Mouse (Mus musculus) midbrain, embryonic 13.5 days (tissue): ENCODE data around the gene Smim24. TPM values are rescaled to one million over a fixed set of nuclear protein-coding genes. Genes with fewer than 3 reads are reported as not detected.
A peak's percentile ranks its signal among the peaks of the same experiment; 100 is the strongest.

Source experiments
- ATAC-seq: fragments of 200-750 bp; cut with Nextera tagmentation; 2 replicates; pipeline ENCODE4 v1.8.0; 2017; ENCODE audit warnings: mild to moderate bottlenecking, moderate TSS enrichment, moderate library complexity
- H3K27ac ChIP-seq: fragments of 300-500 bp; sonication (generic); 2 replicates; pipeline ENCODE4 v1.5.1; 2015; ENCODE audit warnings: inconsistent platforms, mild to moderate bottlenecking, moderate library complexity
- H3K27me3 ChIP-seq: fragments of 300-500 bp; sonication (generic); 2 replicates; pipeline ENCODE4 v1.6.1; 2015; ENCODE audit warnings: mild to moderate bottlenecking, inconsistent platforms
- H3K36me3 ChIP-seq: fragments of 300-500 bp; sonication (generic); 2 replicates; pipeline ENCODE4 v1.6.1; 2015; ENCODE audit warnings: mild to moderate bottlenecking, inconsistent platforms
- H3K4me1 ChIP-seq: fragments of 300-500 bp; sonication (generic); replicated peaks from 2 replicates; pipeline ENCODE4 v1.6.1; 2015; ENCODE audit warnings: inconsistent platforms
- H3K4me2 ChIP-seq: fragments of 300-500 bp; sonication (generic); replicated peaks from 2 replicates; pipeline ENCODE4 v1.6.1; 2015; ENCODE audit warnings: moderate library complexity, mild to moderate bottlenecking, inconsistent platforms
- H3K4me3 ChIP-seq: fragments of 300-500 bp; sonication (generic); replicated peaks from 2 replicates; pipeline ENCODE4 v1.5.1; 2015; ENCODE audit warnings: mild to moderate bottlenecking, inconsistent platforms
- H3K9ac ChIP-seq: fragments of 300-500 bp; sonication (generic); replicated peaks from 2 replicates; pipeline ENCODE4 v1.6.1; 2015; ENCODE audit warnings: mild to moderate bottlenecking, inconsistent platforms
- H3K9me3 ChIP-seq: fragments of 300-500 bp; sonication (generic); 2 replicates; pipeline ENCODE4 v1.6.1; 2016; ENCODE audit warnings: mild to moderate bottlenecking, inconsistent platforms
- WGBS: fragments of 180-500 bp; shearing (Covaris S2); methylation state at CpG from one replicate; pipeline ENCODE4 v1.1.7; 2015; 5-methylcytosine and 5-hydroxymethylcytosine counted together
- polyA plus RNA-seq: library from polyadenylated mRNA; unstranded; fragments of >200 nt; fragmentation: Nextera tagmentation; extraction: Ambion mirVana; gene quantifications from 2 replicates; pipeline ENCODE4 v1.2.1, GENCODE M21; 2015

Smim24 gene
- polyA plus RNA-seq, 1 experiment from 2014 or later, result 1.4 TPM

DNA sequence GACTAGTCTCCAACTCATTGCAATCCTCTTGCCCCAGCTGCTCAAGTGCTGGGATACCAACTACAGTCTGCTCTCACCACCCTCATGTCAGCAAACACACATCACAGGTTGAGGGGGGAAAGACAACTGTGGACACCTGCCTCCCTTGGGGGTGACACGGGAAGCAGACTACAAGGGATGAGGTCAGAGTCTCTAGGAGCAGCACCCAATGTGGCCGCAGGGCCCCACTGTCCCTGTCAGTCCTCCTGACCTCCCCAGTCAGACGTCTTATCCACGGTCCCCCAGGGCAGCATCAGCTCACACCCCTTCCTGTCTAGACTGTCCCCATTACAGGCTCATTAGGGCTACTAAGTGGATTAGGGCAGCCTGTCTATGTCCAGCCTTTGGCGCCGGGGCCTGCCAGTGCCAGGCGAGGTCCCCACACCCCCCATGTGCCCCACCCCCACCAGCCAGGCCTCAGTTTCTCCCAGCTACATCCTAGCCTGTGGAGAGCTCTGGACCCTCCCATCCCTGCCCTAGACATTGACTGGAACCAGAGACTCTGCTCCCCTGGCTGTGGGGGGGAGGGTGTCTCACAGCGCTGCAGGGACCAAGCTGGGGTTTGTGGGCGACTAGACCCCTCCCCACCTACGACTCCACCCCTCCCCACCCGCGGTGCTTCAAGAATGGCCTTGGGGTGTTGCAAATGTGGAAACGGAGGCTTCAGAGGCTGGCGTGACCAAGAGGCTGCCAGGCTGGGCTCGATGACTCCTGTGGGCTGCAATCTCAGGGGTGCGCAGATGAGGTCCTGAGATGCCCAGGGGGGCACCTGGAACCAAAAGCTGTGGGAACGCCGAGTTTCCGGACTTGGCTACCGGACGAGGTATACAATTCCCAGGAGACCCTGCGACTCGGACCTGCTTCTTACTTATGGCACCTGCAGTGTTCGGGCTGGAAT, 13.9 kb downstream of the Smim24 start:
- ATAC-seq, result no peak
- H3K27ac ChIP-seq, result 0 out of 2 replicates have a peak overlapping the region, but pooled peaks have one; percentile 5
- peak overlapping the region; percentile 33 for H3K4me2 ChIP-seq
- H3K36me3 ChIP-seq, result peaks cover 44% of the 10 kb centered on the region
- no peak overlapping the region; the same call in 1 of the 2 replicates for H3K4me3 ChIP-seq
- H3K4me1 ChIP-seq, result peaks cover 77% of the 10 kb centered on the region
- peak overlapping the region; percentile 39; the same call in 1 of the 2 replicates for H3K9ac ChIP-seq
- no peaks in the 10 kb centered on the region for H3K9me3 ChIP-seq
- 27% methylated on average over 24 of the region's 24 CpGs for WGBS
- peaks cover 48% of the 10 kb centered on the region for H3K27me3 ChIP-seq

DNA sequence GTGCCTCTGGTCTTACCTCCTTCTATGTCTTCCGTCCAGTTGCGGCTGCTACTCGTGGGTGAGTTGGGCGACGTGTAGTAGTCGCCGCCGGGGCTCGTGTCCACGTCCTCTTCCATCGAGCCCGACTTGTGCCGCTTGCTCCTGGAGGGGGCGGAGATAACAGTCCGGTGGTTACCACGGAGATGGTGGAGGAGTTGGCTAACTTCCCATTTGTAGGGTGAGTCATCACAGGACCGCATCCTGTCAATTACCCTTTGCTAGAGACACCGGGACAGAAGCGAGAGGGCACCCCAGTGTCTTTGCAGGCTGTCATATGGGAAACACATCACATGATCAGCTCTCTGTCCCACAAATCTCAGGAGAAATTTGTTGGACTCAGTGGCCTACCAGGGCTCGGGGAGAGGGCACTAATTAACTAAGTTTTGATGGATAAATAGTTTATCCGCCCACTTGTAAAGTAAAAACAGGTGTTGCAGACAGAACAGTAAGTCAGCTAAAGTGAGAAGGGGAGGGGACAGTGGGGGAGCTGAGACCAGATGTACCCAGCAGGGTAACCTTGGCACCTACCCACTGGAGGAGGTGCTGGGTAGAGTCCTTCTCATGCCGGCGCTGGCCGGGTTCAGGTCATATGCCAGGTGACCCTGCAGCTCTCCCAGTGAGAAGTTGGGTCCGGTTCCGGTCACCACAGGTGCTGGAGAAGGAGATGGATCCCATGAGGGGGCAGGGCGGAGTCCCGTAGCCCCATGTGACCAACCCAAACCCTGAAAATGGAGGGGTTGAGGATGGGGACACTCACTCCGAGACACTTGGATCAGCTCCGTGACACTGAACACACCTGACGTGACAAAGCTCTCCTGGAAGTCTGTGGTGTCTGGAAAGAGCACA, 14.9 kb downstream of the Smim24 start:
- Histone ChIP-seq H3K36me3 (peaks cover 44% of the 10 kb centered on the region), H3K27me3 (peaks cover 48% of the 10 kb centered on the region), H3K9ac (peak overlapping the region; percentile 39; the same call in 1 of the 2 replicates), H3K27ac (0 out of 2 replicates have a peak overlapping the region, but pooled peaks have one; percentile 5), H3K4me3 (no peak overlapping the region; the same call in 1 of the 2 replicates), H3K4me2 (peak overlapping the region; percentile 33), H3K4me1 (peaks cover 77% of the 10 kb centered on the region), H3K9me3 (no peaks in the 10 kb centered on the region)
- WGBS, result 28% methylated on average over 31 of the region's 31 CpGs
- no peak for ATAC-seq

GRCm38 (mm10) chr10:81408424-81408729, 15.5 kb downstream of the Smim24 start:
- H3K9me3 ChIP-seq, result no peaks in the 10 kb centered on the region
- no peak overlapping the region for H3K4me3 ChIP-seq
- 48% methylated on average over 13 of the region's 13 CpGs for WGBS
- peaks cover 48% of the 10 kb centered on the region for H3K27me3 ChIP-seq
- no peak overlapping the region for H3K4me2 ChIP-seq
- H3K4me1 ChIP-seq, result peaks cover 77% of the 10 kb centered on the region
- ATAC-seq, result no peak
- H3K36me3 ChIP-seq, result peaks cover 44% of the 10 kb centered on the region
- H3K27ac ChIP-seq, result no peak overlapping the region
- H3K9ac ChIP-seq, result 0 out of 2 replicates have a peak overlapping the region, but pooled peaks have one; percentile 6

- no peak overlapping the region for H3K4me2 ChIP-seq
- H3K4me3 ChIP-seq, result no peak overlapping the region
- peaks cover 78% of the 10 kb centered on the region for H3K4me1 ChIP-seq
- H3K27ac ChIP-seq, result no peak overlapping the region
- WGBS, result 21% methylated on average over 9 of the region's 9 CpGs
- H3K9ac ChIP-seq, result no peak overlapping the region
- peak; percentile 34; the same call in 1 of the 2 replicates for ATAC-seq
- H3K27me3 ChIP-seq, result peaks cover 46% of the 10 kb centered on the region
- H3K9me3 ChIP-seq, result no peaks in the 10 kb centered on the region
- peaks cover 42% of the 10 kb centered on the region for H3K36me3 ChIP-seq
Measured at GRCm38 (mm10) chr10:81408871-81409291, 16.0 kb downstream of the Smim24 start.

DNA sequence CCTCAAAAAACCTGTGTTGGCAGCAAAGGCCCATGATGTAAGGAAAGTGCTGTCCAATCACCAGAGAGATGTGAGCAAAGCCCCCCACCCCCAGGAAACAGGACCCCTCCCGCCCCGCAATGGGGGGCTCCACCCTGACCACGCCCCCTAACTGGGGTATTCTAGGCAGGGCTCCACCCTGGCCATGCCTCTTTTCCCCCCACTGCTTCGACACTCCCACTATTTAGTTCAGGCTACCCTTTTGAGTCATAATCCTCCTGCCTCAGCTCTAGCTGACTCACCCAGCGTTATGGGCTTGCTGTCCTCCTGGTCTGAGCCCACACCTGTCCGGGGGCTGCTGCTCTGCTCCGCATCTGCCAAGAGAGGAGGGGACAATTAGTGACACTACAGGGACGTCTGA, 16.5 kb downstream of the Smim24 start:
- no peak overlapping the region for H3K9ac ChIP-seq
- no peak overlapping the region; the same call in 1 of the 2 replicates for H3K27ac ChIP-seq
- peaks cover 82% of the 10 kb centered on the region for H3K4me1 ChIP-seq
- no peaks in the 10 kb centered on the region for H3K9me3 ChIP-seq
- H3K4me2 ChIP-seq, result 0 out of 2 replicates have a peak overlapping the region, but pooled peaks have one; percentile 9
- ATAC-seq, result no peak
- H3K27me3 ChIP-seq, result peaks cover 43% of the 10 kb centered on the region
- no peak overlapping the region for H3K4me3 ChIP-seq
- peaks cover 38% of the 10 kb centered on the region for H3K36me3 ChIP-seq
- 17% methylated on average over 8 of the region's 8 CpGs for WGBS

- Histone ChIP-seq H3K4me2 (no peak overlapping the region), H3K9me3 (no peaks in the 10 kb centered on the region), H3K27ac (no peak overlapping the region), H3K4me3 (no peak overlapping the region), H3K36me3 (peaks cover 30% of the 10 kb centered on the region), H3K4me1 (peaks cover 93% of the 10 kb centered on the region), H3K9ac (no peak overlapping the region), H3K27me3 (peaks cover 37% of the 10 kb centered on the region)
- 72% methylated on average over 4 of the region's 4 CpGs for WGBS
- no peak for ATAC-seq
Measured at GRCm38 (mm10) chr10:81410350-81410749, 17.5 kb downstream of the Smim24 start.

- H3K4me2 ChIP-seq, result no peak overlapping the region
- H3K4me3 ChIP-seq, result no peak overlapping the region
- no peaks in the 10 kb centered on the region for H3K9me3 ChIP-seq
- peaks cover 24% of the 10 kb centered on the region for H3K36me3 ChIP-seq
- peaks cover 91% of the 10 kb centered on the region for H3K4me1 ChIP-seq
- H3K9ac ChIP-seq, result no peak overlapping the region
- H3K27me3 ChIP-seq, result peaks cover 31% of the 10 kb centered on the region
- no peak for ATAC-seq
- H3K27ac ChIP-seq, result peak overlapping the region; percentile 67; the same call in 1 of the 2 replicates
- 80% methylated on average over 9 of the region's 9 CpGs for WGBS
Measured at GRCm38 (mm10) chr10:81410981-81411380, 18.1 kb downstream of the Smim24 start.

- no peak; the same call in 1 of the 2 replicates for ATAC-seq
- H3K27me3 ChIP-seq, result peaks cover 25% of the 10 kb centered on the region
- peak overlapping the region; percentile 67 for H3K27ac ChIP-seq
- H3K4me3 ChIP-seq, result no peak overlapping the region
- H3K4me1 ChIP-seq, result peaks cover 89% of the 10 kb centered on the region
- no peak overlapping the region for H3K4me2 ChIP-seq
- 0 out of 2 replicates have a peak overlapping the region, but pooled peaks have one; percentile 7 for H3K9ac ChIP-seq
- H3K9me3 ChIP-seq, result no peaks in the 10 kb centered on the region
- H3K36me3 ChIP-seq, result peaks cover 17% of the 10 kb centered on the region; the same call in 1 of the 2 replicates
- WGBS, result 68% methylated on average over 18 of the region's 18 CpGs
Measured at GRCm38 (mm10) chr10:81411471-81412400, 18.9 kb downstream of the Smim24 start.

DNA sequence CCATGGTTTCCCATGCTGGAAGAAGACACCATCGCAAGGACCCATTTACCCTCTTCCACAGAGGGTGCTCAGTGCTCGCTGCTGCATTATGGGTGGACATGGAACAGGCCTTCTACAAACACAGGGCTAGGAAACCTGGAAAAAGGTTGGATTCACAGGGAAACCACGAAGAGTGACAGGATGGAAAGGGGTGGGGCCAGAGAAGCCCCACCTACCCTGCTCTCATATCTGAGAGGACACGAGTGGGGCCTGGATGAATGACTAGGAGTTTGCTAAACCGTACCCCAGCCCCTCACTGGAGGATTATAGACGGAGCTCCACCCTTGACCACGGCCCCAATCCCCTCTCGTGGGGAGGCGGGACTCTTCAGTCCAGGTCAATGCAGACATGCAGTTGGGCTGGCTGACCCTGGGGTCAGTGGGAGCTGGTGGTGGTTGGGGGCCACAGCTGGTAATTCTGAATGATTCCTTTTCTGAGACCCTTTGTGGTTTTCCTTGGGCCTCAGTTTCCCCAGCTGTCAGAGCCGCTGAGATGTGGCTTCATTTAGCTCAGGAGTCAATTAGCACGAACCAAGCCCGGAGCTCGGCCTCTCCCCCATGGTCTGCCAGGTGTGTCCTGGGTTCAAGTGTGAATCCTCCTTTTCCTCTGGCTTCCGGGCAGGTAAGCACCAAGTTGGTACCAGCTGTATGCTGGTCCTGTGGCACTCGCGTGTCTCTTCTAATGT, 19.9 kb downstream of the Smim24 start:
- H3K36me3 ChIP-seq, result peaks cover 7% of the 10 kb centered on the region; the same call in 1 of the 2 replicates
- 76% methylated on average over 16 of the region's 16 CpGs for WGBS
- no peak overlapping the region for H3K4me2 ChIP-seq
- H3K4me1 ChIP-seq, result peaks cover 89% of the 10 kb centered on the region
- H3K27me3 ChIP-seq, result peaks cover 18% of the 10 kb centered on the region
- H3K27ac ChIP-seq, result peak overlapping the region; percentile 67
- H3K9ac ChIP-seq, result 0 out of 2 replicates have a peak overlapping the region, but pooled peaks have one; percentile 7
- ATAC-seq, result no peak
- H3K4me3 ChIP-seq, result no peak overlapping the region
- no peaks in the 10 kb centered on the region for H3K9me3 ChIP-seq
